Mouse (Mus musculus) CH12.LX (cell line): ENCODE data around the gene Tkfc. TPM values are rescaled to one million over a fixed set of nuclear protein-coding genes. Genes with fewer than 3 reads are reported as not detected.

ENCODE experiments used
- DNase-seq: peaks from one replicate; pipeline ENCODE4 v3.0.0-alpha.2; 2013; ENCODE audit errors: extremely low read depth
- H3K27ac ChIP-seq: 2 replicates; pipeline ENCODE4 v1.5.1; 2012; ENCODE audit warnings: low read depth, mild to moderate bottlenecking, control low read depth, moderate library complexity; ENCODE audit not compliant: insufficient read depth
- H3K27me3 ChIP-seq: replicated peaks from 2 replicates; pipeline ENCODE3; 2012; ENCODE audit warnings: inconsistent platforms
- H3K36me3 ChIP-seq, 2 experiments: replicated peaks in 1 of 2; 2 replicates each; pipeline versions ENCODE3 to v1.6.1; 2012; ENCODE audit warnings: inconsistent platforms in 1 of 2, low read length in 1 of 2, mild to moderate bottlenecking in 1 of 2, mixed read lengths in 1 of 2, moderate library complexity in 1 of 2; ENCODE audit not compliant: control insufficient read depth in 1 of 2, insufficient read depth in 1 of 2
- H3K4me1 ChIP-seq, 2 experiments: 2 replicates each; pipeline ENCODE4 v1.6.1; 2012; ENCODE audit warnings: inconsistent platforms in 1 of 2, moderate library complexity in 1 of 2; ENCODE audit not compliant: insufficient read depth in 2 of 2, control insufficient read depth in 1 of 2
- H3K4me2 ChIP-seq: 2 replicates; pipeline ENCODE4 v1.6.1; 2012; ENCODE audit warnings: low read depth, mild to moderate bottlenecking, control low read depth; ENCODE audit not compliant: poor library complexity, insufficient read depth, severe bottlenecking
- H3K4me3 ChIP-seq, 3 experiments: fragments of 150-350 bp in 1 of 3; sonication (generic) in 1 of 3; replicated peaks in 1 of 3; 2 replicates each; pipeline versions ENCODE3 to v1.5.1; 2011 to 2012; ENCODE audit warnings: low read depth in 2 of 3, low read length in 2 of 3, mild to moderate bottlenecking in 2 of 3, moderate library complexity in 2 of 3, control low read depth in 1 of 3, improper control_type of control experiment in 1 of 3, inconsistent platforms in 1 of 3, mixed read lengths in 1 of 3; ENCODE audit not compliant: poor library complexity in 1 of 3
- H3K79me2 ChIP-seq: replicated peaks from 2 replicates; pipeline ENCODE4 v1.6.1; 2012; ENCODE audit warnings: mild to moderate bottlenecking, moderate library complexity; ENCODE audit not compliant: control insufficient read depth, poor library complexity, insufficient read depth, severe bottlenecking; ENCODE audit errors: extremely low read depth
- H3K9ac ChIP-seq: 2 replicates; pipeline ENCODE4 v1.6.1; 2012; ENCODE audit warnings: low read depth, mild to moderate bottlenecking, control low read depth, moderate library complexity; ENCODE audit not compliant: insufficient read depth
- H3K9me3 ChIP-seq: replicated peaks from 2 replicates; pipeline ENCODE3; 2012; ENCODE audit warnings: low read length, inconsistent platforms, mixed read lengths
- BHLHE40 ChIP-seq: IDR thresholded peaks from 2 replicates; pipeline ENCODE4 v1.6.1; 2011; ENCODE audit warnings: mild to moderate bottlenecking, low read depth, low read length, improper control_type of control experiment
- CHD2 ChIP-seq: IDR thresholded peaks from 2 replicates; pipeline ENCODE4 v1.6.1; 2011; ENCODE audit warnings: low read length, improper control_type of control experiment
- CTCF ChIP-seq, 2 experiments: IDR thresholded peaks in 1 of 2; conservative IDR thresholded peaks in 1 of 2; 2 replicates each; pipeline ENCODE4 v1.5.1; 2011 to 2012; ENCODE audit warnings: low read depth in 2 of 2, low read length in 2 of 2, improper control_type of control experiment in 1 of 2, inconsistent platforms in 1 of 2, mild to moderate bottlenecking in 1 of 2, moderate library complexity in 1 of 2
- E2F4 ChIP-seq: IDR thresholded peaks from 2 replicates; pipeline ENCODE4 v1.6.1; 2011; ENCODE audit warnings: low read depth, low read length, improper control_type of control experiment; ENCODE audit not compliant: insufficient replicate concordance
- ELF1 ChIP-seq: IDR thresholded peaks from 2 replicates; pipeline ENCODE4 v1.6.1; 2014; ENCODE audit warnings: low read depth, mild to moderate bottlenecking, inconsistent platforms, low read length, improper control_type of control experiment
- EP300 ChIP-seq: IDR thresholded peaks from 2 replicates; pipeline ENCODE4 v1.6.1; 2011; ENCODE audit warnings: low read length, improper control_type of control experiment
- ETS1 ChIP-seq: conservative IDR thresholded peaks from 2 replicates; pipeline ENCODE4 v1.6.1; 2012; ENCODE audit warnings: low read depth, mild to moderate bottlenecking, inconsistent platforms, low read length, improper control_type of control experiment, moderate library complexity
- GABPA ChIP-seq: IDR thresholded peaks from 2 replicates; pipeline ENCODE4 v1.6.1; 2012; ENCODE audit warnings: low read depth, low read length, improper control_type of control experiment, inconsistent platforms; ENCODE audit not compliant: insufficient replicate concordance
- HCFC1 ChIP-seq: IDR thresholded peaks from 2 replicates; pipeline ENCODE4 v1.6.1; 2012; ENCODE audit warnings: low read depth, mild to moderate bottlenecking, inconsistent platforms, low read length, improper control_type of control experiment
- JUN ChIP-seq: IDR thresholded peaks from 2 replicates; pipeline ENCODE4 v1.6.1; 2011; ENCODE audit warnings: low read depth, mild to moderate bottlenecking, low read length, improper control_type of control experiment, moderate library complexity; ENCODE audit not compliant: insufficient read depth
- KAT2A ChIP-seq: IDR thresholded peaks from 2 replicates; pipeline ENCODE4 v1.6.1; 2012; ENCODE audit warnings: low read length, improper control_type of control experiment, inconsistent platforms; ENCODE audit not compliant: insufficient replicate concordance
- MAFK ChIP-seq: IDR thresholded peaks from 2 replicates; pipeline ENCODE4 v1.6.1; 2011; ENCODE audit warnings: low read length, improper control_type of control experiment; ENCODE audit not compliant: insufficient replicate concordance
- MAX ChIP-seq: IDR thresholded peaks from 2 replicates; pipeline ENCODE4 v1.6.1; 2011; ENCODE audit warnings: low read length, improper control_type of control experiment
- MXI1 ChIP-seq: IDR thresholded peaks from 2 replicates; pipeline ENCODE4 v1.6.1; 2011; ENCODE audit warnings: mild to moderate bottlenecking, low read depth, low read length, improper control_type of control experiment
- MYC ChIP-seq: IDR thresholded peaks from 2 replicates; pipeline ENCODE4 v1.6.1; 2011; ENCODE audit warnings: low read depth, mild to moderate bottlenecking, improper control_type of control experiment, low read length
- NELFE ChIP-seq: IDR thresholded peaks from 2 replicates; pipeline ENCODE4 v1.6.1; 2011; ENCODE audit warnings: low read depth, low read length, improper control_type of control experiment
- NRF1 ChIP-seq: IDR thresholded peaks from 2 replicates; pipeline ENCODE4 v1.6.1; 2014; ENCODE audit warnings: low read depth, mild to moderate bottlenecking, inconsistent platforms, low read length, improper control_type of control experiment, moderate library complexity
- PAX5 ChIP-seq: IDR thresholded peaks from 2 replicates; pipeline ENCODE4 v1.6.1; 2012; ENCODE audit warnings: low read length, inconsistent platforms, mixed read lengths
- POLR2AphosphoS2 ChIP-seq: IDR thresholded peaks from 2 replicates; pipeline ENCODE4 v1.6.1; 2011; ENCODE audit warnings: low read depth, low read length, improper control_type of control experiment
- RAD21 ChIP-seq: IDR thresholded peaks from 2 replicates; pipeline ENCODE4 v1.6.1; 2011; ENCODE audit warnings: low read depth, mild to moderate bottlenecking, low read length, improper control_type of control experiment, moderate library complexity
- SIN3A ChIP-seq: IDR thresholded peaks from 2 replicates; pipeline ENCODE4 v1.6.1; 2012; ENCODE audit warnings: low read length, improper control_type of control experiment, inconsistent platforms
- SMC3 ChIP-seq: IDR thresholded peaks from 2 replicates; pipeline ENCODE4 v1.6.1; 2011; ENCODE audit warnings: low read depth, low read length, improper control_type of control experiment
- TCF12 ChIP-seq: IDR thresholded peaks from 2 replicates; pipeline ENCODE4 v1.6.1; 2014; ENCODE audit warnings: low read depth, mild to moderate bottlenecking, inconsistent platforms, low read length, improper control_type of control experiment
- UBTF ChIP-seq: IDR thresholded peaks from 2 replicates; pipeline ENCODE4 v1.6.1; 2012; ENCODE audit warnings: low read depth, mild to moderate bottlenecking, inconsistent platforms, low read length, improper control_type of control experiment, moderate library complexity
- USF1 ChIP-seq: IDR thresholded peaks from 2 replicates; pipeline ENCODE4 v1.6.1; 2014; ENCODE audit warnings: low read depth, mild to moderate bottlenecking, inconsistent platforms, low read length, improper control_type of control experiment
- USF2 ChIP-seq: conservative IDR thresholded peaks from 2 replicates; pipeline ENCODE4 v1.6.1; 2011; ENCODE audit warnings: low read depth, low read length, improper control_type of control experiment
- ZC3H11A ChIP-seq: IDR thresholded peaks from 2 replicates; pipeline ENCODE4 v1.6.1; 2012; ENCODE audit warnings: low read depth, mild to moderate bottlenecking, inconsistent platforms, low read length, improper control_type of control experiment
- ZMIZ1 ChIP-seq: IDR thresholded peaks from 2 replicates; pipeline ENCODE4 v1.6.1; 2012; ENCODE audit warnings: low read depth, mild to moderate bottlenecking, inconsistent platforms, low read length, improper control_type of control experiment
- ZNF384 ChIP-seq: IDR thresholded peaks from 2 replicates; pipeline ENCODE4 v1.6.1; 2012; ENCODE audit warnings: low read depth, low read length, improper control_type of control experiment, inconsistent platforms
- dilution Hi-C: fragments of 300-500 bp; cut with MboI; formaldehyde crosslinking; loops from 2 replicates; pipeline ENCODE4 v1.14.3; 2020; ENCODE audit warnings: low sequenced_read_pairs; ENCODE audit not compliant: extremely low pct_unique_long_range_greater_than_20kb, extremely low pct_ligation_motif_present
- in situ Hi-C: fragments of 300-500 bp; cut with MboI; formaldehyde crosslinking; loops from 3 replicates; pipeline ENCODE4 v1.14.3; 2019; ENCODE audit warnings: low sequenced_read_pairs, low pct_ligation_motif_present, low pct_unique_long_range_greater_than_20kb, mixed read lengths
- polyA plus RNA-seq: library from polyadenylated mRNA; unstranded; fragments of >175 nt; gene quantifications from 2 replicates; pipeline ENCODE4 v1.2.1, GENCODE M21; 2012; ENCODE audit warnings: low read depth; ENCODE audit not compliant: insufficient read length
- total RNA-seq, 2 experiments: library from RNA; depleted of rRNA; stranded (reverse); fragments of 300-350 nt in 1 of 2; fragments of >200 nt in 1 of 2; gene quantifications; 2 replicates each; pipeline ENCODE4 v1.2.3; 2012 to 2014

The Tkfc gene
- total and polyA plus RNA-seq, 3 experiments = 2.4 to 15.0 (median 11.0) TPM

DNA sequence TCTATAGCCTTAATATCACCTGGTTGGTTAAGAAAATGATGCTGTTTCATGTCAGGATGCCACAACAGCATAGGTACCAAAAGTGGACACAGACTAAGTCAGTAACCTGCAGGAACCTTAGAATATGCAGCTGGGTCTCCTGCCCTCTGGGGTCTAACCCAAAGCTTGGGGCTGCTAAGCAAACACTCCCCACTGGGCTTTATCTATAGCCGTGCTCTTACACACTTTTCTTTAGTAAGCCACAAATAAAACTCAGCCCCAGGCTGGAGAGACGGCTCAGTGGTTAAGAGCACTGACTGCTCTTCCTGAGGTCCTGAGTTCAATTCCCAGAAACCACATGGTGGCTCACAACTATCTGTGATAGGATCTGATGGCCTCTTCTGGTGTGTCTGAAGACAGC, 48.5 kb downstream of the Tkfc start:
- no peak overlapping the region for H3K4me3 ChIP-seq
- TF ChIP-seq ELF1 = no peak
- no peak for TF ChIP-seq HCFC1
- TF ChIP-seq ZMIZ1 = no peak
- no peak for TF ChIP-seq ETS1
- no peak for TF ChIP-seq MXI1
- TF ChIP-seq POLR2AphosphoS2 = no peak
- no peak for TF ChIP-seq PAX5
- no peak for TF ChIP-seq NELFE
- TF ChIP-seq UBTF = no peak
- no peak for TF ChIP-seq ZC3H11A
- no peak for TF ChIP-seq BHLHE40
- no peak for TF ChIP-seq SIN3A
- no peak for TF ChIP-seq KAT2A
- TF ChIP-seq, all 38 proteins: peak for 0
- Histone ChIP-seq H3K4me2 (no peak overlapping the region), H3K27me3 (no peaks in the 10 kb centered on the region), H3K4me1 (peaks cover 5 to 27% of the 10 kb centered on the region in 2 experiments), H3K27ac (no peak overlapping the region), H3K79me2 (peaks cover 4% of the 10 kb centered on the region), H3K36me3 (peaks cover 0 to 20% of the 10 kb centered on the region in 2 experiments), H3K9me3 (no peaks in the 10 kb centered on the region), H3K9ac (no peak overlapping the region)
- dilution Hi-C loops = no loop called here
- in situ Hi-C loops = no loop called here
- no peak for DNase-seq

DNA sequence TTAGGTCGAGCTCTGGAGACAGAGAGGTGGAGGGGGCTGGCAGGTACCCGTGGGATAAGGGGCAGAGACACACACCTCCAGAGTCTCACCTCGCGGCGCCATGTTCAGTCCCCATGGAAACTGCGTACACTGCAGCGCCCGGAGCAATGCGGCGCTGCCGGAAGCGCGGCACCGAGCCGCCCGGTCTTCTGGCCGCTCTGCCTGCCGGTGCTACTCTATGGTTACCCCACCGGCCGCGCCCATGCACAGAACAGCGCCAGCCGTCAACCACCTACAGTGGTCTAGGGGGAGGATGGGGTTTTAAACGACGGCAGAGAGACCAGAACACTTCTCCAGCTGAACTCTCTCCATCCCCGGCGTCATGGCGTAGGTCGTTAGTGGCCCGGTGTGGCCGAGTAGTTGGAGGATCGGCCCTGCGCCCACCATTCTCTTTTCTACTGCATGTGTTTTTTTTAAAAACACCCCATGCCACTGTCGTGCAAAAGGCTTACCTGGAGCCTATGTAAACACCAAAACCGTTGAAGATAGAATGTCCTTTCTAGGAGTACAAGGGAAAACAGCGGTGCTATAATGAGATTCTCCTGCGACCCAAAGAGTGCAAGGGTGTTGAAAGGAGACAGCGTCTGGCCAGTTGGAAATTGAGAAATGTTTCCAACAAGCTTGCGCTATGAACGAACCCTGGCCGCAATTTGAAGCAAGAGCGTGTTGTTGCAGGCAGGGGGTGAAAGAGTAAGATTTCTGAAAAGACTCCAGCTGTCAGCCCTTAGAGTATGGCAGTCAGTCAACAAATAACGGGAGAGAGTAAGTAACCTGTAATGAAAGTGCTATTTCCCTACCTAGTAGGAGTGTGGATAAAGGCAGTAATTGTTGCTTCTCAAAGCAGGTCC, 49.6 kb downstream of the Tkfc start, which contains the start of gene Tmem216:
Gene Tmem216 (minus strand): TSS at position 615 of the 887 bp plus-strand sequence.
- H3K27ac ChIP-seq = peak within 1 kb of the TSS; percentile 2
- DNase-seq = peak; percentile 74
- H3K4me1 ChIP-seq = peaks cover 5 to 19% of the 10 kb centered on the region in 2 experiments
- H3K36me3 ChIP-seq = peaks cover 8 to 31% of the 10 kb centered on the region in 2 experiments
- H3K9me3 ChIP-seq = no peaks in the 10 kb centered on the region
- peak within 1 kb of the TSS; percentile 64 for H3K9ac ChIP-seq
- peaks cover 4% of the 10 kb centered on the region for H3K79me2 ChIP-seq
- peak within 1 kb of the TSS; percentile 97 for H3K4me2 ChIP-seq
- in situ Hi-C loops = no loop called here
- dilution Hi-C loops = no loop called here
- no peaks in the 10 kb centered on the region for H3K27me3 ChIP-seq
- H3K4me3 ChIP-seq = peak within 1 kb of the TSS; percentile 71 to 79 (median 74)
- TF ChIP-seq PAX5 = no peak
- TF ChIP-seq SIN3A = peak; percentile 97
- peak; percentile 54; the same call in 1 of the 2 replicates for TF ChIP-seq KAT2A
- TF ChIP-seq GABPA = no peak
- no peak for TF ChIP-seq USF1
- TF ChIP-seq EP300 = no peak
- peak; percentile 72; the same call in 1 of the 2 replicates for TF ChIP-seq ZMIZ1
- TF ChIP-seq MAX = peak; percentile 55; the same call in 1 of the 2 replicates
- TF ChIP-seq CHD2 = no peak
- TF ChIP-seq MXI1 = peak; percentile 97
- TF ChIP-seq MAFK = no peak
- no peak for TF ChIP-seq RAD21
- no peak; the same call in 1 of the 2 replicates for TF ChIP-seq ETS1
- TF ChIP-seq UBTF = no peak
- no peak for TF ChIP-seq USF2
- no peak for TF ChIP-seq E2F4
- peak; percentile 42; the same call in 1 of the 2 replicates for TF ChIP-seq ZNF384
- TF ChIP-seq JUN = no peak
- no peak; the same call in 1 of the 2 replicates for TF ChIP-seq POLR2AphosphoS2
- TF ChIP-seq SMC3 = no peak
- TF ChIP-seq ELF1 = peak; percentile 90
- peak in 1 of 2 experiments; percentile 12; a peak in 1 of 4 replicates for TF ChIP-seq CTCF (conservative IDR thresholded peaks at IDR 0.05 in 1 of 2, IDR thresholded peaks at IDR 0.05 in 1 of 2; ENCODE audit: low read depth in 2 of 2, low read length in 2 of 2)
- peak; percentile 92 for TF ChIP-seq TCF12
- TF ChIP-seq NRF1 = peak; percentile 55
- TF ChIP-seq HCFC1 = peak; percentile 86
- TF ChIP-seq MYC = peak; percentile 67; the same call in 1 of the 2 replicates
